Mouse (Mus musculus) naive thymus-derived CD4-positive, alpha-beta T cell, adult 2 months (primary cell): ENCODE measurements around the gene Trim39.
A peak's percentile ranks its signal among the peaks of the same experiment; 100 is the strongest.

ENCODE experiments used
- DNase-seq: peaks from one replicate; pipeline ENCODE4 v3.0.0-alpha.2; 2011; ENCODE audit warnings: low read depth

The Trim39 gene

DNA sequence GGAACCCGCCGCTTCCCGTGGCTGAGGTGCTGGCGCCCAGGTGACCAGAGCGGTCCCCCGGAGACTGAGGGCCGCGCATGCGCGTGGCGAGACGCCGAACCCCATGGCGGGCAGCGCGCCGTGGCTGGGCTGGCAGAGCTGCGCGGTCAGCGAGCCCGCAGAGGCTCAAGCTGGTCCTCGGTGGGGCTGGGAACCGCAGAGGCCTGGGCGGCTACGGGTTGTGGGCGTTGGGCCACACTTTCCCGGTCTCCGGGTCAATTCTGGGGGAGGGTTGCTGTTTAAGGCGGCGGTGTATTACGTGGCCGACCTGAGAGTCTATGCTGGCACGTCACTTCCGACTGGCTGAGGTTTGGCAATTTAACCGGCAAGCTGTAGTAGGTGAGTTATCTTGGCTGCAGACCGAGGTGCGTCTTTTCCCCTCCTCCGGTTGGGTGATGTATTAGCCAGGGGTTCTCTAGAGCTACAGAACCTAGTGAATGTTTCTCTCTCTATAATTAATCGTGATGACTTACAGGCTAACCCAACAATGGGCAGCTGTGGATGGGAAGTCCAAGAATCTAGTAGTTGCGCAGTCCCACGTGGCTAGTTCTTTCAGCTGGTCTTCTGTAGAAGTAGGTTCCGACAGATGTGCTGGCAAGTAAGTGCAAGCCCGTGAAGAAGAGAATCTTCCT is at the start of gene Trim39:
Trim39 (minus strand) TSS at position 662 of the 671 bp plus-strand sequence.
- DNase-seq, result peak; percentile 94

DNA sequence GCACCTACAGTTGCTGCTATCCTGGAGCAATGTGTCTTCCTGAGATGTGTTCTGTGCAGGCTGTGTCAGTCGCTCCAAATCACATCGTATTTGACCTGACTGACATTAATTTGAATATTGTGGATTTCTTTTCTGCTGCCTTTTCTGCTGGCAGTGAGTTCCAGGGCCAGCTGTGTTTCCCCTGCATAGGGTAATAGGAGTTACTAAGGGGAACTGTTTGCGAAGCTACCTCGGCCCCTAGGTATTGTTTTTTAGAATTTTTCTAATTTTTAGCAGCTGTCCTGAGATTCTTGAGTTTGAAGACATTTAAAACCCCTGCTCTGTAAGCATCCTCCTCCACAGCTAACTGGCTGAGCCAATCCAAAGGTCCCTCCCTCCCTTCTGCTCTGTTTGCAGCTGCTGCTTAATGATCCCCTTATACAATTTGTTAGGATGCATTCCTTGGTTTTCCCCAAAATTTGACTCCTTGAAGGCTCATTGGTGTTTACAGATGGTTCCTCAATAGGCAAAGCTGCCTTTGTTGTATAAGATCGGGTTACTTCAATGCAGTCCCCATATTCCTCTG is 43.7 kb upstream of the Trim39 start:
- DNase-seq, result no peak

DNA sequence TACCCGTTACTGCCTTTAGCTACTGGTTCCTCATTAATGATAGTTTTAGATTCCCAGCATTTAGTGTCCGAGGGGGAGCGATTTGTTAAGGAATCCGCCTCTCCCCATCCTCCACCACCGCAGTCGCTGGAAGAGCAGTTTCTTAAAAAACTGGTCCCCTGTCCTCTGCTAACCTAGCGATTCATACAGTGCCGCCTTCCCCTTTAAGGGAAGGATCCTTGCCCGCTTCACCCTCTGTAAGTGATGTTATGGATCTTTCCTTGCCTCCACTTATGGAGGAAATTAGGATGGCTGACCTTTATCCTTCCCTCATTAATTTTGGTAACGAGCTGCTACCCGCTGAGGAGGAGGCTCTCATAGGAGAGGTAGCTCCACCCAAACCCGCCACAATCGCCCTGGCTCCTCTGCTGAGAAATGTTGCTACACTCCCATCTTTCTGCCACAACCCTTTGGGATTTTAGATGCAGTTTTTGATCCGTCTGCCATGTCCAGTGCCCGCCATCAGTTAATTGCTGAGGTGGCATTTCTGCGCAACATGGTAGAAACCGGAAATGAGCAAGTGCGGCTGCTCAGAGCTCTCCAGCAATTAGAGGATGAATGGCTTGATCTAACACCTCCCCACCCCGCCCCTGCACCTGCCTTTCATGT is 43.1 kb upstream of the Trim39 start:
- peak; percentile 81 for DNase-seq

DNA sequence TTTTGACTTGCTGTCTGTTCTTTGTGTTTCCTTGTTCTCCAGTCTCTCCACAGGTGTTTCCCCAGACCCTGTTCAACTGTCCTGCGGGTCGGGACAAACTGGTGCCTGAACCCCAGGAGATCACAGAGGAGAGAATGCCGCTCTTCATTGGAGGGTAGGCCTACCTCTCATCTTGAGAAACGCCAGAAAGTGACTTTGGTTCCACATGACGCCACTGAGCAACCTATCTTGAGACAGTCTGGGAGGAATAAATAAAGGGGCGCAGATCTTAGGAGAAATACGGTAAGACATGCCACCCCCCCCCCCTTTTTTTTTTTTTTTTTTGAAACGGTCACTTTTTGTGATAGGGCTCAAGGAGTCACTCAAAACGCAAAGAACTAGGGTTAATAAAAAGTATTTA is 42.5 kb upstream of the Trim39 start:
- DNase-seq, result peak; percentile 68

DNA sequence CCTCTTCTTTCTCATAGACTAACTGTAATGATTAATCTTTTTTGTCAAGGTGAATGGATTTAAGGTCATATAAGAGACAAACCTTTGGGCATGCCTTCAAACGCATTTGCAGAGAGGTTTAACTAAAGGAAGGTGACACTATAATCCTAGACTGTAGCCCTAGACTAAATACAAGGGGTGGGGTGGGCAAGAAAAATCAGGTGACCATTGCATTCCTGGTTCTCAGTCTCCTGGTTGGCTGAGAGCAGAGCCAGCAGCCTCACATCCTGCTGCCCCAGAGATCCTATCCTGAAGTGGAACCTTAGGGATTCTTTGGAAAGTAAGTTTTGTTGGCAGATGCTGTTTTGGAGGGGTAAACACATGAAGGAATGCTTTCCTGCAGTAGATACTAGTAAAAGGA is 37.2 kb upstream of the Trim39 start:
- no peak for DNase-seq

DNA sequence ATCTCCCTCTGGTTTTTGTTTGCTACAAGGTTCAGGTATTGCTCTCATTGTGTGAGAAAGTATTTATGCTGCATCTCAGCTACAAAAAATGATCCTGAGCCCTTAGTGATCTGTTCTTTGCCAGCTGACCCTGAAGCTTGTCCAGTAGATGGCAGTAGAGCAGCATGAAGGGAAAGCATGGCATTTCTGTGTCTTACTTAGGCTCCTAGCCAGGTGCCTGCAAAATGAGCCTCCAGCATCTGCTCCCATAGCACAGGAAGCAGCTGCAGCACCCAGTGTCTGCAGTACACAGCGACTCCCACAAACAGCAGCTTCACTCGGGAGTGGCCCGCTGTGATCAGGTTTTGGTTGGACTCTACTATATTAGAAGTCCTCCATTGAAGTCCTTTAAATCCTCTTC is 36.8 kb upstream of the Trim39 start:
- DNase-seq, result peak; percentile 89

DNA sequence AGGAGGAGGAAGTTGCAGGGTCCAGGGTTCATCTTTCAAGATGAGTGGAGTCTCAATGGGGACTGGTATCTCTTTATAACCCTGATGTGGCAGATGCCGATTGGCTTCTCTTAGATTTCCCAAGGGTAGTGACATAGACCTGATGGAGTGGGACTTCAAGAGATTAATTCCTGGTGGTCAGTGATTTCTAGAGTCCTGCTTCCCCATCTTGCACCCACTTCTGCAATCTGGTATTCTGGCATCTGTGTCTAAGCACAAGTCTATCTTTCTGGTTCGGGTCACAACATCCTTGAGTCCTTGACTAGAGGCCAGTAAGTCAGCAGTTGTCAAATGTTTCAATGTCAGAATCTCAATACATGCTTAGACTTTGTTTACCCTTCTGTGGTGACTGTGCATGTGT is 14.3 kb upstream of the Trim39 start, which contains the start of gene H2-M10.2:
H2-M10.2 (minus strand) TSS at position 101 of the 400 bp plus-strand sequence.
- no peak for DNase-seq

DNA sequence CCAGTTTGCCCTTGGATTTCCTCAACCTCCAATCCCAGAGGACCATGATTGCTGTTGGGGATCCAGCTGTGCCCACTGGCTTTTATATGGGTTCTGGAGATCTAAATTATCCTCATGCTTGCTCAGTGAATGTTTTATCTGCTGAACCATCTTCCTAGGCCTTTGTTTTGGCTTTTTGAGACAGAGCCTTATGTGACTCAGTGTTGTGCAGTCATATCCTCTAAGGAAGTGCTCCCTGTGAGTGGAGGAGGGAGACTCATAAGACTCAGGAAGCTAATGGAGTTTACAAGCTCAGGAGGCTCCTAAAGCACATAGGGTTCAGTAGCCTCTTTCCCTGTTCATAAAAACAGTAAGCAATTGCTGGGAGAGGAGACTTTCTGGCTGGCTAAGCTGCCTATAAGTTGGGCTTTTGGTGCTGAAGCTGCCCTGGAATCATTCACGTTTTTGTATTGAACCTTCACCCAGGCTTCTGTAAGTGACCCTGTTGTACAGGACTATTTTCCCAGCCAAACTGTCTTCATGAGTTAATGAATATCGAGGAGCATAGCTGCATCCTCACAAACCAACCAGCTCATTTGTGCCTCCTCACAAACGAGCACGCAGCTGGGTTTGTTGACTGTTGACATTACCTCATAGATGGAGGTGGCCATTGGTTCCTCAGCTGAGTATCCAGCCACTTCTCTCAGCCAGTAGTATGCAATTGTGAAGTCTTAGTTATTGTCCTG is 9.6 kb upstream of the Trim39 start:
- DNase-seq, result no peak

DNA sequence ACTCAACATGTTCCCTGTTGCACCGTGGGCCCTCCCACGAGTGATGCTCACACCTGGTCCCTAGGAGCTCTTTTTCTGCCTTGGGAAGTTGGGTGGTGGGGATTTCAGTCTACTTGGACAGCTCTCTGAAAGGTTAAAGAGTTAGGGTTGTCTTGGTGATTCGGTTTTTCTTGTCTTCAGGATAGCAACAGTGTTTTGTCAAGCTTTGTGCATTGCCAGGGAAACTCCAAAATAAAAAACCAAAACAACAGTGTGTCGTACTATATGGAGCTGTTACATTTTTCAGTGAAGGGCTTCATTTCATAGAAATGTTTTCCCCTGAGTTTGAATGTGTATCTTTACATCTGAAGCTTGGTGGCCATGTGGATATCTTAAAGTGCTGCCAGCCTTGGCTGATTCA is 2.7 kb upstream of the Trim39 start:
- DNase-seq, result peak; percentile 36

DNA sequence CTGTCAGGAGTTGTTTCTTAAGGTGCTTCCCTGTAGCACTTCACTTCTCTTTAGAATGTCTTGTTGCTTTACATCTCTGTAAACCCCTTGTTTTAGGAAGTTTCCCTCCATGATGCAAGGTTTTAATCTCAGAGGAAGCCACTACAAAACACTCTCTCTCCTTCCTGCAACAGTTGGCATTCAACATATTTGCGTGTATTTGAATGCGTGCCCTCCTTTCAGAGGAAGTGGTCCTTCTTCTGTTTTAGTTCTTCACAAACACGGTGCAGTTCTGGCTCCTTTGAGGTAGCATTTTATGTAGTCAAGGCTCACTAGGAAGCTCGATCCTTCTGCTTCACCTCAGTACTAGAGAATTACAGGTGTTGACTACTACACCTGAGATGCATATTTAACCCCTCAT is 1.7 kb upstream of the Trim39 start:
- peak; percentile 61 for DNase-seq

DNA sequence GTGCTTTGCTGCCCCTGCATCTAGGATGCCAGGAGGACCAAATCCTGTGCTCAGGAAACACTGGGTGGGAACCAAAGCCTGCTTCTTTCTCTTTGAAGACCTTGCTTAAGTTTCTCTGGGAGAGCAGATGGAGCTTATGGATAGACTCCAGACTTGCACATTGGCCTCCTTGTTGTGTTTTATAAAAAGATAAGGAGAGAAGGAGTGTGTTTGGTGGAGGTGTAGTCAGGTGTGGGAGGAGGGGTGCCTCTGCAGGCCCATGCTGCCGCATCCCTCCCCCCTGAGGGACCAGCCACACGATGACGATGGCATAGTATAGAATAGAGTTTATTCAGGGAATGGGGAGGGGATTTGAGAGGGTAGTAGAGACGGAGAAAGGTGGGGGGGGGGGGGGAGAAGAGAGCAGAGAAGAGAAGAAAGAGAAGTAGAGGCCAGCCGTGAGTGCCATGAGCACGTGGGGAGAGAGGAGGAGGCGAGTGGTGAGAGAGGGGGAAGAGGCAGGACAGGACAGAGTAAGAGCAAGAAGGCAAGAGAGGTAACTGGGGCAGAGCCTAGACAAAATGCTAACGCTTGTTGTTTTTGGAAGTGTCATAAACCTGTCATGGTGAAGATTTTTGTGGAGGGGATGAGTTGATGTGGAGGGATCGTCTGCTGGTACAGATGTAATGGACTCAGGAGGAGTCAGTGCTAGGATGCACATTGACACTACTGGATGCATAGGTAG is 758 bp upstream of the Trim39 start:
- DNase-seq, result no peak

DNA sequence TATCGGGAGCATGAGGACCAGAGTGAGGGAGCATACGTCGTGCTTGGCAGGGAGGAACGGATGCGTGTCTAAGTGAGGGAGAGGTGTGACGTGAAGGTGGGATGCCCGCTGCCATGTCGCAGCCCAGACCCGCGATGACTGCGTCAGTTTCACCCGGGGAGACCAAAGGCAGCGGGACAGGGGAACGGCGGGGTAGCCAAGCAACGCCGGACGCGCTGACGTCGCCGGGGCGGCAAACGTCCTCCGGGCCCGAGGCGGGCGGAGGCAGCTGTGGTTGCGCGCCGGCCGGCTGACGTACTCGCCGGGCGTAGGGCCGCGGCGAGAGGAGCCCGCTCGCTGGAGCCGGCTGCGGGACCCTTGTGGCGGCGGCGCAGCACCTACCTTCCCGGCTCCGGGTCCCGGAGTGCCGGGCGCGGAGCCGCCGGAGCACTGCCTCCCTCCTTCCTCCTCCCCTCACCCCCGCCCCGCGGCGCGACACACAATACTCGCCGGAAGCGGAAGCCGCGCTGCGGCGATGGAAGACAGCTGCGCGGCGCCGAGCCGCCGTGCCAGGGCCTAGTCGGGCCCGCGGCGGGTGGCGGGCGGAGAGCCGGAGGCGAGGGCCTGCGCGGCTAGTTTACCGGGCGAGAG is 976 bp downstream of the Trim39 start:
- peak; percentile 95 for DNase-seq

DNA sequence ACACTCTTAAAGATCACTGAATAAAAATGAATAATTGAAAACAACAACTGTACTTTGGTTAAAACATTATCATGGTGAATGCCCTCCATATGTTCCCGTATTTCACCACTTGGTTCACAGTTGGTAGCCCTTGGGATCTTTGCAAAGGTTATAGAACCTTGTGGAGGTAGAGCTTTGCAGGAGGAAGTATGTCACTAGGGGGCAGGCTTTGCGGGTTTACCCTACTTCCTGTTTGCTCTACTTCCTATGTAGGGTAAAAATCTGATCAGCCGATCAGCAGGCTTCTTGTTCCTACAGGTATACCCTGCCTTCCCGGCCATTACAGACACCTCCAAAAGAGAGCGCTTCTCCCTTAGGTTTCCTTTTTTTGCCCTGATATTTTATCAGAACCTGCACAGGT is 6.2 kb downstream of the Trim39 start:
- peak; percentile 89 for DNase-seq

DNA sequence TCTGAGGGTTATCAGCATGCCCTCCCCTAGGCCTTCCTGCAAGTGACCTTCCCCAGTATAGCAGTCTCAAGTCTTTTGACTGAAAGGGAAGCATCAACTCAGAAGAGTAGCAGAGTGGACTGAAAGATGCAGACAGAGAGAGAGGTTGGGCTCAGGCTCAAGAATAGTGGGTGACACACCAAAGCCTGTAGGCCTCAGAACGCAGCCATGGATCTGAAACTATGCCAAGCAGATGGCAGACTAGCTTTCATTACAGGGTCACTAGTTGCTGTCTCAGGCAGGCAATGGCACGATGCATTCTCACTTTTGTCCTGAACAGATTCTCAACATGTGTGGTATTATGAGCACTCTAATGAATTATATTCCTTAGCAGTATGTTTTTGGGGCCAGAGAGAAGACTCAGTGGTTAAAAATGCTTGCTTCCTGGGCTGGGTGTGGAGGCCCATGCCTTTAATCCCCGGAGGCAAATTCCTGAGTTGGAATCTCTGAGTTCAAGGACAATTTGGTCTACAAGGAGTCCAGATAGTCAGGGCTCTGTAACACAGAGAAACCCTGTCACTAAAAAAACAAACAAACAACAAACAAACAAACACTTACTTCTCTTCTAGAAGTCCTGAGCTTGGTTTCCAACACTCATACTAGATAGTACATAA is 7.6 kb downstream of the Trim39 start:
- no peak for DNase-seq

DNA sequence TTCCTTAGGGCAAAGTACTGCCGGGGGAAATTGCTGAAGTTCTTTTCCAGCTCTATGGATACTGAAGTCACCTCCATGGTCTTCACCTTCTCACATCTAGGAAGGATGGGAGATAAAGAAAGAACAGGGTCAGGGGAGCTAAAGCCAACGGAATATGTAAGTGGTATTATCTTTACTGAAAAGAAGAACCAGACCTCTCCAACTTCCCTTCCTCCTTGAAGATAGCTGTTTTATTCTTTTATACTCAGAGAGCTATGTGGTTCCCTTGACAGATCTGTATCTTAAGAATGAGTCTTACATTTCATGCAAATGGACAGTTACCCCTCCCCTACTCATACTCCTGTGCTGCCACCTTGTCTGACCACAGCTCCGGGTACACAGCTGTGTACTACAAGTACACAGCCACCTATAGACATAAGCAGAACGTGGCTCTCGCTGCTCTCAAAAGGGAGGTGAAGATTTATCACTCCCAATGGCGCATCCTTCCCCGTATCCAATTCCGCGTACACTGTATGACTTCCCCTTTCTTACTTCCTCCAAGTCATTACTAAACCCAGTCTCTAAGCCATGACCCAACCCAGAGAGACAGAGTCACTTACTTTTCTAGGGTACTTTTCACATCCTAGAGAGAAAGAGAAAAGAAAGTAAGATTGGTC is 10.4 kb downstream of the Trim39 start:
- DNase-seq, result no peak

DNA sequence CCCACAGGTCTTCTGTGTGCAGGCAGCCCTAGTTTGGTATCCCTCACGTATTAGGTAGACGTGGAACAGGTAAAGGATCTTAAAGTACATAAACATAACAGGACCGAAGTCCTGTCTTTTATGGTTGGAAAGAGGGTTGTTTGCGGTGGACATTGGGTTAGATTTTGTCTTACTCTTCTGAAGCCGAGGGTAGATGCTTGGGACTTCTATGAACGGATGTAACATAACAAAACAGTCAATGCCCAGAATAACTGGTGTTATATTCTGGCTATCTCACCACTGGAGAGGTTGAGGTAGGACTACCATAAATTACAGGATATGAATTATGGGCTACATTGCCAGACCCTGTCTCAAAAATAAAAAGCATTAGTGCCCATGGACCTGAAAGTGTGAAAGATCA is 14.1 kb downstream of the Trim39 start, which contains the start of gene Rpp21:
Rpp21 (minus strand) TSS at position 101 of the 400 bp plus-strand sequence.
- DNase-seq, result no peak

DNA sequence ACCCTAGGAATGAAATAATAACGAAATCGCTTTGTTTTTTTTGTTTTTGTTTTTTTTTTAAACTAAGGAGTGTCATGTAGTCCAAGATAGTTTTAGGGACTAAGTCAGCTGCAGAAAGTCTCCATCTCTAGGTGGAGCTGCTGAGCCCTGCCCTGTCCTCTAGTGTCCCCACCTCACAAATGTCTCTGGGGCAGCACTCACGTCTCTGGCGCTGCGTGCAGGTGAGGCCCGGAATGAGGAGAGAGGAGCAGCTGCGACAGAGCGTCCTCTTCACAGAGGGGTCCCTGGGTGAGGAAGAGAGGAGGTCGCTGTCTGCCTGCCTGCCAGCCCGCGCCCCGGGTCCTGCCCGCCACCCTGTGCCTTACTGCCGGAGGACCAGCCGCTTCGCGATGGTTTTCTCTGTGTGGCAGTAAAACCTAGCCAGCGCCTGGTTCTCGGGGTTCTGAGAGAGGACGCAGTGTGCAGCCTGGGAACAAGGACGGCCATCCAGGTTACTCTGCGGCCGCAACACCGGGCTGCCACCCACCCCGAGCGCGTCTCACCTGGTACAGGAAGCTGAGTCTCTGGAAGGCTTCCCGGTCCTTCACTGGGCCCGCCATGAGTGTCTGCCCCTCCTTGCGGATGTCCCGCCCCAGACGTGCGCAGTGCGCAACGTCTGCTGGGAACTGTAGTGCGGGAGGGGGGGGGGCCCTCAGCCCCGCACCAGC is 14.7 kb downstream of the Trim39 start:
- peak; percentile 85 for DNase-seq

DNA sequence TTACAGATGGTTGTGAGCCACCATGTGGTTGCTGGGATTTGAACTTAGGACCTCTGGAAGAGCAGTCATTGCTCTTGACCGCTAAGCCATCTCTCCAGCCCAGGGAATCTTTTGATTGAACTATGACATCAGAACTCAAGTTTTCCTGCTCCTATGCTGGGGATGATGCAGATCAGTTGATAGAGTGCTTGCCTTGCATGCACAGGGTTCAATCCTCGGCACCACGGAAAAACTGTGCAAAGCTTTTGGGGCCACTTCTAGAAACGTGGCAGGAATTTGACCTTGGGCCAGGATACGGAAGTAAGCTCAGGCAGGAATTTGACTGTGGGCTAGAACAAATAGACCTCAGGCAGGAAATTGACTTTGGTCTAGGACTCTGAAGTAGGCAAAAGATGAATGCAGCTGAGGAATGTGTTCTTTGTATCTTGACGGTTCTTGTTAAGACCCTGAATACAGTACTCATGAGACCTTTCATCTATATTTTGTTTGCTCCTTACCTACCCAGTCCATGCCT is 18.9 kb downstream of the Trim39 start:
- peak; percentile 50 for DNase-seq

DNA sequence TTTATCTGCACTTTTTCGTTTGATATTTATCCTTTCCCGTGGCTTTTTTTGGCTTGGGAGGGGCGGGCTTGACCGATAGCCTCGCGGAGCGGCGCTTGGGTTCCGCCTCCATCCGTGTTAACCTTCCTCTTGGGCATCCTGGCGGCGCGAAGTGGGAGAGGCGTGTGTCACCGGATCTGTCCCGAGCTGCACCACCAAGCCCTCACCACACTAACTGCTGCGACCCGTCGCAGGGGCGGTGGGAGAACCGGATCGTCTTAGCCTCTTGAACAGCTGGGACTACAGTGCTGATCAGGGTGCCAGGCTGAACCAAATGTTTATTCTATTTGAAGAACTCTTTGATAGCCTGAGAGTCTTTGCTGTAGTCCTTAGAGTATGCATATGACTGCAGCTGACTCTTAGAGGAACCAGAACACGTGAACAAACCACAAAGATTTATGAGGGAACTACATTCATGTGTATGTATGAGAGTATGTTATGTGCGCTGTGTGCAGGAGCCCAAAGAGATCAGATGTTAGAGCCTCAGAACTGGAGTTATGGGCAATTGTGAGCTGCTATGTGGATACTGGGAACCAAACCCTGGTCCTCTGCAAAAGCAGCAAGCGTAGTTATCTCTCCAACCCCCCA is 19.7 kb downstream of the Trim39 start:
- DNase-seq, result peak; percentile 66
